Mouse (Mus musculus) forebrain, embryonic 15.5 days (tissue): ENCODE measurements around the gene Zxdc. TPM values are rescaled to one million over a fixed set of nuclear protein-coding genes. Genes with fewer than 3 reads are reported as not detected.
A peak's percentile ranks its signal among the peaks of the same experiment; 100 is the strongest.

Source experiments
- ATAC-seq: fragments of 200-750 bp; cut with Nextera tagmentation; replicated peaks from 2 replicates; pipeline ENCODE4 v1.8.0; 2017; ENCODE audit warnings: mild to moderate bottlenecking, moderate TSS enrichment, moderate library complexity
- H3K27ac ChIP-seq: fragments of 300-500 bp; sonication (generic); replicated peaks from 2 replicates; pipeline ENCODE4 v1.5.1; 2015; ENCODE audit warnings: mild to moderate bottlenecking, inconsistent platforms
- H3K27me3 ChIP-seq: fragments of 300-500 bp; sonication (generic); 2 replicates; pipeline ENCODE4 v1.6.1; 2015; ENCODE audit warnings: inconsistent platforms
- H3K36me3 ChIP-seq: fragments of 300-500 bp; sonication (generic); 2 replicates; pipeline ENCODE4 v1.6.1; 2015; ENCODE audit warnings: mild to moderate bottlenecking, inconsistent platforms
- H3K4me1 ChIP-seq: fragments of 300-500 bp; sonication (generic); 2 replicates; pipeline ENCODE4 v1.6.1; 2015; ENCODE audit warnings: inconsistent platforms
- H3K4me2 ChIP-seq: fragments of 300-500 bp; sonication (generic); replicated peaks from 2 replicates; pipeline ENCODE4 v1.6.1; 2015; ENCODE audit warnings: mild to moderate bottlenecking, inconsistent platforms
- H3K4me3 ChIP-seq: fragments of 300-500 bp; sonication (generic); 2 replicates; pipeline ENCODE4 v1.5.1; 2015; ENCODE audit warnings: mild to moderate bottlenecking, inconsistent platforms
- H3K9ac ChIP-seq: fragments of 300-500 bp; sonication (generic); replicated peaks from 2 replicates; pipeline ENCODE4 v1.6.1; 2015; ENCODE audit warnings: mild to moderate bottlenecking, inconsistent platforms
- H3K9me3 ChIP-seq: fragments of 300-500 bp; sonication (generic); 2 replicates; pipeline ENCODE4 v1.6.1; 2016; ENCODE audit warnings: inconsistent platforms
- WGBS: fragments of 180-500 bp; shearing (Covaris S2); methylation state at CpG from one replicate; pipeline ENCODE4 v1.1.7; 2015; ENCODE audit warnings: mixed read lengths; 5-methylcytosine and 5-hydroxymethylcytosine counted together
- polyA plus RNA-seq: library from polyadenylated mRNA; unstranded; fragments of >200 nt; fragmentation: Nextera tagmentation; extraction: Ambion mirVana; gene quantifications from 2 replicates; pipeline ENCODE4 v1.2.1, GENCODE M21; 2015

Gene Zxdc
- polyA plus RNA-seq, 1 experiment from 2014 or later = 12.3 TPM

DNA sequence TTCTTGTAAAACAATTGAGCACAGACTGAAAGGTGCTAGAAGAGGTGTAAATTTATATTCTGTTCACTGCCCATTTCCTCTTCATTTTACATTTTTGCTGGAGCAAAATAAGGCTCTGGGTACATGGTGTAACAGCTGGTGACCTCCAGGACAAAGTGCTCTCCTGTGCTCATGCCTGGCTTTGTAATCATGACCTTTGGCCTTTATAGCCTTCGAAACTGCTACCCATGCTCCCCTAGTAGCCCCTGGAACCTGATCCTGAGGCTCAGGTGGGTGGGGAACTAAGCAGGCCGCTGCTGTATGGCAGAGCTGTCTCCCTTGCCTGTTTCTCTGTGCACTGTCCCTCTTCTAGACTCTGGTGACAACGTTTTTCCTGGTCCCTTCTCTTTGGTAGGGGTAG, 24.7 kb downstream of the Zxdc start:
- no peaks in the 10 kb centered on the region for H3K9me3 ChIP-seq
- no peak overlapping the region for H3K4me3 ChIP-seq
- no peak overlapping the region for H3K9ac ChIP-seq
- H3K27me3 ChIP-seq = no peaks in the 10 kb centered on the region
- no peak overlapping the region for H3K27ac ChIP-seq
- no peak for ATAC-seq
- no peak overlapping the region for H3K4me2 ChIP-seq
- WGBS = 78% methylated on average over 3 of the region's 3 CpGs
- peaks cover 26% of the 10 kb centered on the region for H3K36me3 ChIP-seq
- no peaks in the 10 kb centered on the region for H3K4me1 ChIP-seq

DNA sequence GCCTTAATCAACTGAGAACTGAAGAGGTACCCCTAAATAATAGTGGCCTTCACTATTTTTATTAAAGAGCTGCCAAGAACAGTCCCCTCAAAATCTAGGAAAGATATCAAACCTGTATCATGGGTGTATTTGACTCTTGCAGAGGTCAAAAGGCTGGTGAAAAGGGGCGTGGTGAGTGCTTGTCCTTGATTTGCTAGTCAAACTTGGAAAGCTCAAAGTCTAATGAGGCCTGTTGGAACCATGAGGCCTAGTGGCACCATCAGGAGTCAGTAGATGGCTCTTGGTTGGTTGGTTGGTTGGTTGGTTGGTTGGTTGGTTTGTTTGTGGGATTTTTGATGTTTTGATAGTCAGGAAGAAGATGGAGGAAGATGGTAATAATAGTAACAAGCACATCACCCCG, 26.5 kb downstream of the Zxdc start:
- no peak overlapping the region for H3K4me2 ChIP-seq
- H3K4me3 ChIP-seq = no peak overlapping the region
- no peaks in the 10 kb centered on the region for H3K27me3 ChIP-seq
- H3K27ac ChIP-seq = no peak overlapping the region
- H3K4me1 ChIP-seq = no peaks in the 10 kb centered on the region
- H3K9ac ChIP-seq = no peak overlapping the region
- 94% methylated on average over 2 of the region's 2 CpGs for WGBS
- H3K9me3 ChIP-seq = no peaks in the 10 kb centered on the region
- peaks cover 21% of the 10 kb centered on the region for H3K36me3 ChIP-seq
- no peak for ATAC-seq

DNA sequence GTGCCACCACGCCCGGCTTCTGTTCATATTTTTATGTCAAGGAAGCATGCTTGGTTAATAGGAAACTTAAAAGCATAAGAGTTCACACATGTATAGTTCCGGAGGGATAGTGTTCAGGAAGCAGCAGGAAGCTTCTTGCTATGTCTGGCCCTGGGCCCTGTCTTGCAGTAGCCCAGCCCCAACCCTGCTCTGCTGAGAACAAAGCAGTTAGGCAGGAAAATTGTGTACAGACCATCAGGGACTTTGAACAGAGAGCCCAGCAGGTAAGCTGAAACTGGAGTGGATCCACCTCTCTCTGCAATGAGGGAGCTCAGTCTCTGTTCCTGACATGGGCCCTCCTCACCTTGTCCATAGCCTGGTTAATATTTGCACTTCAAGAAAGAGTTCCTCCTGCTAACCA, 28.0 kb downstream of the Zxdc start:
- WGBS = 89% methylated on average over 3 of the region's 3 CpGs
- no peak overlapping the region for H3K9ac ChIP-seq
- H3K4me1 ChIP-seq = no peaks in the 10 kb centered on the region
- no peak overlapping the region for H3K4me3 ChIP-seq
- no peak for ATAC-seq
- no peaks in the 10 kb centered on the region for H3K27me3 ChIP-seq
- H3K9me3 ChIP-seq = no peaks in the 10 kb centered on the region
- peaks cover 32% of the 10 kb centered on the region for H3K36me3 ChIP-seq
- no peak overlapping the region for H3K4me2 ChIP-seq
- no peak overlapping the region for H3K27ac ChIP-seq

DNA sequence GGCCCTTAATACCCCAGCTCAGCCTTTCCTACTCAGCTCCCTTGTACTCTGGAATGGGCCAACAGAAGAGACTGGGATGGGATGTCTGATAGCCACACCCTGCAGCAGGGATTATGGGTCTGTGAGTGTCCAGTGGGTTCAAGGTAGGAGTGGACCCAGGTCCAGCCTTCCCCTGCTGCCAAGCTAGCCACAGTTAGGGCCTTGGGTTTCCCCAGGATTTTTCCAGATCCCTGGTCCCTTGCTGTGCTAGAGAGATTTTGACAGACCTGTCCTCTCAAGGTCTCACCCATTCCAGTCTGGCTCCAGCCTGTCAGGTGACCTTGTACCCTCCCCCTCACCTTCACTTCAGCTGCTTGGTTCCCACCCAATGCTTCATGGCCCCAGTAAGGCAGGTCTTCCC, 39.3 kb downstream of the Zxdc start:
- no peak overlapping the region for H3K27ac ChIP-seq
- ATAC-seq = no peak
- H3K4me1 ChIP-seq = no peaks in the 10 kb centered on the region

DNA sequence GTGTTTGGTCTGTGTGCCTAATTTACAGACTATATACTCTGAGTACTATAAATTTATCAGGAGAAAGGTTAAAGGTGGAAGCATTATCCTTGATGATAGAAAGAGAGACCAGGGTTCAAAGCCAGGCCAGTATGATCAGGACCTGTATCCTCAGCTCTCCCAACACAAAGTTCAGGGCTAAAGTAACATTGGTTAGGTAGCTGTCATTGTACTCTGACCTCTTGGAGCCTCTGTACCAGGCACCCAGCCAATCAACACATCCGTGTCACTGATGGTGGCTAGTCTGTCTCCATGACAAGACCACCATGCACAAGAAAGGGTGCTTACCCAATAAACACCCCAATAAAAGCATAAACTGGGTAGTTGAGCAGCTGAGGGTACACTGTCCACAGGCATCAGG, 41.7 kb downstream of the Zxdc start:
- no peak overlapping the region for H3K4me2 ChIP-seq
- H3K27me3 ChIP-seq = no peaks in the 10 kb centered on the region
- no peaks in the 10 kb centered on the region for H3K4me1 ChIP-seq
- no peak overlapping the region for H3K9ac ChIP-seq
- WGBS = 77% methylated on average over 1 of the region's 1 CpGs
- no peaks in the 10 kb centered on the region for H3K9me3 ChIP-seq
- H3K27ac ChIP-seq = no peak overlapping the region
- no peaks in the 10 kb centered on the region for H3K36me3 ChIP-seq
- no peak for ATAC-seq
- no peak overlapping the region for H3K4me3 ChIP-seq

More for the DNA sequence above, 39.3 kb downstream of the Zxdc start:
- no peaks in the 10 kb centered on the region for H3K9me3 ChIP-seq
- H3K36me3 ChIP-seq = peaks cover 12% of the 10 kb centered on the region
- no peak overlapping the region for H3K9ac ChIP-seq
- no peak overlapping the region for H3K4me2 ChIP-seq
- H3K27me3 ChIP-seq = no peaks in the 10 kb centered on the region
- H3K4me3 ChIP-seq = no peak overlapping the region

DNA sequence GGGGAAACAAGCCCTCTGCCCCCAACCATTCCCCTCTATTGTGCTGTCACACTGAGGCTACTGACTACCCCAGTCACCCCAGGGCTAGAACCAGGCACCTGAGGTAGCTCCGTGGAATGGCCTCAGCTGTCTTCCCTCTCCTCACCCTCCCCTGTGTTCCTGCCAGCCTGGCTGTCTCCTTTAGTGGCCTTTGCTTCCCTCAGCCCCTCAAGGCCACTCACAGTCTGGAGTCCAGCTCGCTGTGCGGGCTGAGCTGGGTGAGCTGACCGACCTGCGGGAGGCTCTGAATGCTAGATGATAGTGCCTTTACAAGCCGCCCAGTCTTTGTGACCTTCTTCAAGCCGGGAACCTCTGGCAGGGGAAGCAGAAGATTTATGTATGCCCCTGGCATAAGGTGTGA, 42.6 kb downstream of the Zxdc start:
- Histone ChIP-seq H3K27ac (no peak overlapping the region), H3K9me3 (no peaks in the 10 kb centered on the region), H3K4me3 (no peak overlapping the region), H3K4me2 (no peak overlapping the region), H3K4me1 (no peaks in the 10 kb centered on the region), H3K9ac (no peak overlapping the region), H3K36me3 (no peaks in the 10 kb centered on the region), H3K27me3 (no peaks in the 10 kb centered on the region)
- WGBS = 83% methylated on average over 7 of the region's 7 CpGs
- ATAC-seq = no peak

DNA sequence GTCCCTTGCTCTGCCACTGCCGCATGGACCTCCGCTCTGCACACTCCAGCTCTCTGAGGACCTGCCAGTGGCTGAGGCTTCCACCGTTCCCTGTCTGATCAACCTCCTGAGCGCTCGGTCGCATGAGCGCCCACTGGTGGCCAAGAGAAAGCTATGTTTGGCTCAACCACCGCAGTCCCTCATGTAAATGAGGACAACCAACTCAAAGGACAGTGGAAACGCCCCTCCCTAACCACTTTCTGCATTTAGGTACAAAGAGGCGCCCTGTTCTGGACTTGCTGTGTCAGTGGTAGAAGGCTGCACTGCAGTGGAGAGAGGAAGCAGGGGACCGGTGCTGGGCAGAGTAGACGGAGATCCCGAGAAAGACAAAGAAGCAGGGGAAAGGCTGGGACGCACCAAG, 53.3 kb downstream of the Zxdc start:
- under 1% methylated on average over 14 of the region's 14 CpGs for WGBS
- Histone ChIP-seq H3K9me3 (no peaks in the 10 kb centered on the region), H3K36me3 (no peaks in the 10 kb centered on the region), H3K4me3 (peak overlapping the region; percentile 22), H3K4me1 (0 out of 2 replicates have a peak, but pooled peaks cover 4% of the 10 kb centered on the region), H3K4me2 (peak overlapping the region; percentile 43), H3K27ac (no peak overlapping the region), H3K9ac (peak overlapping the region; percentile 32), H3K27me3 (0 out of 2 replicates have a peak, but pooled peaks cover 4% of the 10 kb centered on the region)
- ATAC-seq = peak; percentile 86

DNA sequence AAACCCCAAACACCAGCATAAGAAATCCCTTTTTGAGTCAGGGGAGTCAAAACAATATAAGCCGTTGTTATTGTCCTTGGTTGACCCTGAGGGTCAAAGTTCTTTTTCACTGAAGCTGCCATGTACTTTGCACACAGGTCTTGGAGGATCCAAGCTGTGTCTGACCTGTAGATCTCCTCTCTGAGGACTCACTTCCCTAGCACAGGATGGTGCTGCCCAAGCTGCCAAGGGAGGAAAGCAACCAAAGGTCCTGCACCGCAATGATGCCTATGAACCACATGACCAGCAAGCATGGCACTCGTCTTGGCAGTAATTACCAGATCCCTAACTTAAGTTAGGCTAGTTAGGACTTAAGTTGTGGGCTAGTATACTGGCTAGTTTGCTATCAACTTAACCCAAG, 56.1 kb downstream of the Zxdc start:
- Histone ChIP-seq H3K36me3 (no peaks in the 10 kb centered on the region), H3K4me2 (no peak overlapping the region), H3K9me3 (no peaks in the 10 kb centered on the region), H3K4me3 (no peak overlapping the region), H3K4me1 (peaks cover 17% of the 10 kb centered on the region), H3K27ac (no peak overlapping the region), H3K27me3 (0 out of 2 replicates have a peak, but pooled peaks cover 4% of the 10 kb centered on the region), H3K9ac (no peak overlapping the region)
- WGBS = 85% methylated on average over 3 of the region's 3 CpGs
- ATAC-seq = no peak

DNA sequence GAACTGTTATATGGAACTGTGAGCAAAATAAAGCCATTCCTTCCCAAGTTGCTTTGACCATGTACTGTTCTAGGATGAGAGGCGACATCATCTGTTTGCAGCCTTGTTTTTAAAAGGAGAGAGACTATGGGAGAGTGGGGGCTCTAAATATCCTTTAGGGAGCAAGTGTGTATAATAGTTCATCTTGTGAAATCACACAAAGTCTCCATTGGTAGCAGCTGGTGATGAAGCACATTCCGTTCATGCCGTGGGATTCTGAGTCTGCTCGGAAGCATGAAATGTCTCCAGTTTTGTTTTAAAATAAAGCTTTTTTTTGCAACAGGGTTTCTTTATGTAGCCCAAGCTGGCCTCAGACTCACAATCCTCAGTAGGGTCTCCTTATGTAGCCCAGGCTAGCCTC, 56.7 kb downstream of the Zxdc start:
- ATAC-seq = no peak
- H3K4me1 ChIP-seq = peaks cover 17% of the 10 kb centered on the region
- H3K4me3 ChIP-seq = no peak overlapping the region
- H3K9ac ChIP-seq = no peak overlapping the region
- H3K27me3 ChIP-seq = 0 out of 2 replicates have a peak, but pooled peaks cover 4% of the 10 kb centered on the region
- no peak overlapping the region for H3K27ac ChIP-seq
- H3K4me2 ChIP-seq = no peak overlapping the region
- WGBS = 85% methylated on average over 4 of the region's 4 CpGs
- no peaks in the 10 kb centered on the region for H3K9me3 ChIP-seq
- H3K36me3 ChIP-seq = no peaks in the 10 kb centered on the region

DNA sequence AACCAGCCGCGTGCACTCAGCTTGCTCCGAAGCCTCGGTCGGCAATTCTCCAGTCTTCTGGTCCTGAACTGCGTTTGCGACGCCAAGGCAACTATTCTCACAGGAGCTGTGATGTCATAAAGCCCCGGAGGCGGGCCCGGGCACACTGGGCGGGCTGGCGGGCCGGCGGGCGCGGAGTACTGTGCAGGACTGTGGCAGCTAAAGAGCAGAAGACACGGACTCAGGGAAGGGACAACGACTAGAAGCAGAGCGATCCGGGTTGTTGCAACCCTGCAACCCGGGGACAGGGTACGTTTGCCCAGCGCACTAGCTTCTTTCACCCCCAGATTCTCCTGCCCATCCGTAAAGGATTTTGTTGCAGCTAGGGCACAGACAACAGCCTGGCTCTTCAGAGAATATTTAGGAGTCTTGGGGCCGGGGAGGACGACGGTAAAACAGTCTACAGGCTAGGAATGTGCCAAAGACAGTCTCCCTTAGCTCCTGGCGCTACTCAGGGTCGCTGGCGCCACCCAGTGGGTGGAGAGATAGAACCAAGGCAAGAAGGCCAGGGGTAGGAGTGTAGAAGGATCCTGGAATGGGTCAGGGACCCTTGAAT, 59.2 kb downstream of the Zxdc start, which contains the start of gene Cfap100:
TSS of gene Cfap100 (minus strand) at position 418 of the 595 bp plus-strand sequence.
- no peaks in the 10 kb centered on the region for H3K36me3 ChIP-seq
- 0 out of 2 replicates have a peak, but pooled peaks cover 4% of the 10 kb centered on the region for H3K27me3 ChIP-seq
- peaks cover 13% of the 10 kb centered on the region for H3K4me1 ChIP-seq
- H3K4me3 ChIP-seq = peak within 1 kb of the TSS; percentile 38
- under 1% methylated on average over 31 of the region's 31 CpGs for WGBS
- H3K9ac ChIP-seq = peak within 1 kb of the TSS; percentile 59
- no peaks in the 10 kb centered on the region for H3K9me3 ChIP-seq
- peak; percentile 89 for ATAC-seq
- H3K4me2 ChIP-seq = peak within 1 kb of the TSS; percentile 64
- H3K27ac ChIP-seq = 0 out of 2 replicates have a peak within 1 kb of the TSS, but pooled peaks have one; percentile 58

DNA sequence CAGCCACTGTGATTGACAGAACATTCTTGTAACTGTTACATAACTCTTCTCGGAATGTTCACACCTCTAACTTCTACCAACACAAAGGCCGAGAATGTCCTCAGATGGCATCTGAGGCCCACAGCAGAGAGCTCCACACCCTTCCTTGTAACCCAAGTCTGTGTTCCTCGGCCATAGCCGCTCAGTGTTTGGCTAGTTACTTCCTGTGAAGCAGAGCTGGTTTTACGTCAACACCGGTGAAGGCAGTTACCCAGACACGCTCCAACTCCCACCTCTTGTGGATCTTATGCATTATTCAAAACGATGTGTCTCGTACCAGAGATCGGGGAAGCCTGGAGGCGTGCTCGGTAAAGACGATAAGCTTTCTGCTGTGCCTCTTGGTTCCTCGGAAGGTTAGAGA, 60.6 kb downstream of the Zxdc start:
- no peak for ATAC-seq
- H3K9ac ChIP-seq = no peak overlapping the region
- 79% methylated on average over 14 of the region's 14 CpGs for WGBS

DNA sequence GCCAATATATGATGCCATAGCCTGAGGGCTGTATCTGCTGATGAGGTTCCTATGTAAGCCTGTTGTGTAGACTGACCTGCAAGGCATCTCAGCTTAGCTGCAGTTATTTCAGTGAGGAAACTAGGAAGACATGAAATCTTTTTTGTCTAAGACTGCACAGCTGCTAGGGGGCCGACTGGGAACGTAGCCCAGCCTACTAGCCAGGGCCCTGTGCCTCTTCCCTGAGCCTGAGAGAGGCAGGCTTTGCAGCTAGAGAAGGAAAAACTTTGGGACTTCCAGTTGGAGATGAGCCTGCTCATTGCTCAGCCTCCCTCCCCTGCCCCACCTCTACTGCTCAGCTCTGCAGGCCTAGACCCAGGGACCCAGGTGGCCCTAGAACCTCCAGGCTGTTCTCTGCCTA, 62.2 kb downstream of the Zxdc start:
- Histone ChIP-seq H3K27ac (no peak overlapping the region), H3K4me1 (peaks cover 15% of the 10 kb centered on the region), H3K9me3 (no peaks in the 10 kb centered on the region), H3K4me3 (no peak overlapping the region), H3K9ac (no peak overlapping the region), H3K36me3 (no peaks in the 10 kb centered on the region), H3K4me2 (no peak overlapping the region), H3K27me3 (0 out of 2 replicates have a peak, but pooled peaks cover 4% of the 10 kb centered on the region)
- 69% methylated on average over 2 of the region's 2 CpGs for WGBS
- ATAC-seq = no peak

More for the DNA sequence above, 60.6 kb downstream of the Zxdc start:
- H3K36me3 ChIP-seq = no peaks in the 10 kb centered on the region
- no peak overlapping the region for H3K27ac ChIP-seq
- peaks cover 13% of the 10 kb centered on the region for H3K4me1 ChIP-seq
- 0 out of 2 replicates have a peak, but pooled peaks cover 4% of the 10 kb centered on the region for H3K27me3 ChIP-seq
- H3K4me2 ChIP-seq = no peak overlapping the region
- no peak overlapping the region for H3K4me3 ChIP-seq
- H3K9me3 ChIP-seq = no peaks in the 10 kb centered on the region

DNA sequence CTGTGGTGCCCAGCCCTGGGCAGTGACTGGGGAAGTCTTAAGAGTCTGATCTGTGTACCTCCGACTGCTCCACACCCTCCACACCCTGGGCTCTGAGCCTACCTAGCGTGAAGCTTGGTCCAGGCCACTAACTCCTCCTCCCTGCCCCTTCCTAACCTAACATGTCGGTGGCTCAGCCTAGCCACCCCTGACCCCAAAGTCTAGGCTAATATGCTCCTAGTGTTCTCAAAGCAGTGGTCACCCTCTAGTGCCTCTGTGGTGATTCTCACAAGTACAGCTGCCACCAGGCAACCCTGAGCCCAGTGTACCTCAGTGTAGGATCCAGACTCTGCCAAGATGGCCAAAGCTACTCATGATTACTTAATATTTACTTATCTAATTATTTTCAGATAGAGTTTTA, 65.4 kb downstream of the Zxdc start:
- ATAC-seq = peak; percentile 39; the same call in 1 of the 2 replicates
- no peaks in the 10 kb centered on the region for H3K27me3 ChIP-seq
- no peaks in the 10 kb centered on the region for H3K9me3 ChIP-seq
- no peak overlapping the region for H3K4me2 ChIP-seq
- H3K4me1 ChIP-seq = peaks cover 2% of the 10 kb centered on the region; the same call in 1 of the 2 replicates
- H3K4me3 ChIP-seq = no peak overlapping the region
- H3K27ac ChIP-seq = no peak overlapping the region
- WGBS = 70% methylated on average over 3 of the region's 3 CpGs
- H3K36me3 ChIP-seq = no peaks in the 10 kb centered on the region
- no peak overlapping the region for H3K9ac ChIP-seq
